Mouse (Mus musculus): ENCODE data around the gene Vstm5.
"Not testable (repeated sequence)": the region's sequence is repeated elsewhere in the genome, so short reads cannot be mapped to it uniquely, and the experiment has no call there.

The Vstm5 gene

GRCm38 (mm10) chr9:15263487-15263886, 24.6 kb downstream of the Vstm5 start:
- no peak for DNase-seq

GRCm38 (mm10) chr9:15273981-15274380, 35.1 kb downstream of the Vstm5 start:
- no peak for DNase-seq

- no peak for DNase-seq
Measured at GRCm38 (mm10) chr9:15276855-15277254, 38.0 kb downstream of the Vstm5 start.

GRCm38 (mm10) chr9:15278343-15278742, 39.5 kb downstream of the Vstm5 start:
- no peak for DNase-seq

GRCm38 (mm10) chr9:15279139-15279648, 40.3 kb downstream of the Vstm5 start:
- DNase-seq = no peak

- peak; percentile 95 for DNase-seq
Measured at GRCm38 (mm10) chr9:15279649-15280490, 41.0 kb downstream of the Vstm5 start, which contains the start of gene Med17. Gene Med17 (minus strand): TSS chr9:15279931.

GRCm38 (mm10) chr9:15280491-15280879, 41.6 kb downstream of the Vstm5 start:
- DNase-seq = no peak

GRCm38 (mm10) chr9:15285443-15285842, 46.6 kb downstream of the Vstm5 start:
- no peak for DNase-seq

GRCm38 (mm10) chr9:15287846-15288245, 49.0 kb downstream of the Vstm5 start:
- DNase-seq = no peak

- no peak for DNase-seq
Measured at GRCm38 (mm10) chr9:15288402-15288801, 49.6 kb downstream of the Vstm5 start.

- DNase-seq = no peak
Measured at GRCm38 (mm10) chr9:15289251-15289650, 50.4 kb downstream of the Vstm5 start.

GRCm38 (mm10) chr9:15297112-15297511, 58.3 kb downstream of the Vstm5 start:
- no peak for DNase-seq

- no peak for DNase-seq
Measured at GRCm38 (mm10) chr9:15298451-15298850, 59.6 kb downstream of the Vstm5 start.

- no peak for DNase-seq
Measured at GRCm38 (mm10) chr9:15300056-15300455, 61.2 kb downstream of the Vstm5 start.

- DNase-seq = peak; percentile 39
Measured at GRCm38 (mm10) chr9:15301399-15301798, 62.6 kb downstream of the Vstm5 start.

- not testable (repeated sequence) for DNase-seq
Measured at GRCm38 (mm10) chr9:15302006-15302405, 63.2 kb downstream of the Vstm5 start.

GRCm38 (mm10) chr9:15302881-15303280, 64.0 kb downstream of the Vstm5 start:
- DNase-seq = no peak

GRCm38 (mm10) chr9:15305503-15306397, 66.9 kb downstream of the Vstm5 start, which contains the start of gene Taf1d:
Gene Taf1d (plus strand): TSS chr9:15306214.
- peak; percentile 99 for DNase-seq

GRCm38 (mm10) chr9:15306398-15307119, 67.7 kb downstream of the Vstm5 start, which contains the start of gene 4931406C07Rik:
Gene 4931406C07Rik (minus strand): TSS chr9:15306448.
- DNase-seq = no peak

- no peak for DNase-seq
Measured at GRCm38 (mm10) chr9:15307257-15307656, 68.4 kb downstream of the Vstm5 start.

- no peak for DNase-seq
Measured at GRCm38 (mm10) chr9:15308254-15308653, 69.4 kb downstream of the Vstm5 start.

Measured in lung, postnatal 14 days (tissue).